Mouse (Mus musculus) midbrain, postnatal 0 days (tissue): ENCODE data around the gene Dlg2. TPM values are rescaled to one million over a fixed set of nuclear protein-coding genes. Genes with fewer than 3 reads are reported as not detected.

Source experiments
- ATAC-seq: fragments of 200-750 bp; cut with Nextera tagmentation; 2 replicates; pipeline ENCODE4 v1.8.0; 2017; ENCODE audit warnings: moderate number of reproducible peaks, mild to moderate bottlenecking, moderate TSS enrichment, moderate library complexity; ENCODE audit not compliant: low FRiP score
- DNase-seq: peaks from one replicate; pipeline ENCODE4 v3.0.0-alpha.2; 2015; ENCODE audit warnings: low spot score
- H3K27ac ChIP-seq: fragments of 300-500 bp; sonication (generic); 2 replicates; pipeline ENCODE4 v1.5.1; 2014; ENCODE audit warnings: low read depth, mild to moderate bottlenecking, low read length, mixed read lengths
- H3K27me3 ChIP-seq: fragments of 300-500 bp; sonication (generic); 2 replicates; pipeline ENCODE4 v1.6.1; 2014; ENCODE audit warnings: low read length, control low read depth, mixed read lengths; ENCODE audit not compliant: insufficient read depth
- H3K36me3 ChIP-seq: fragments of 300-500 bp; sonication (generic); 2 replicates; pipeline ENCODE4 v1.6.1; 2014; ENCODE audit warnings: low read length, control low read depth, mixed read lengths; ENCODE audit not compliant: insufficient read depth
- H3K4me1 ChIP-seq: fragments of 300-500 bp; sonication (generic); 2 replicates; pipeline ENCODE4 v1.6.1; 2014; ENCODE audit warnings: mild to moderate bottlenecking, control low read depth, antibody characterized with exemption, low read length, mixed read lengths; ENCODE audit not compliant: insufficient read depth
- H3K4me2 ChIP-seq: fragments of 300-500 bp; sonication (generic); 2 replicates; pipeline ENCODE4 v1.6.1; 2014; ENCODE audit warnings: low read depth, mild to moderate bottlenecking, low read length, mixed read lengths; ENCODE audit not compliant: poor library complexity, severe bottlenecking
- H3K4me3 ChIP-seq: fragments of 300-500 bp; sonication (generic); 2 replicates; pipeline ENCODE4 v1.5.1; 2014; ENCODE audit warnings: low read depth, mild to moderate bottlenecking, low read length, moderate library complexity
- H3K9ac ChIP-seq: fragments of 300-500 bp; sonication (generic); replicated peaks from 2 replicates; pipeline ENCODE4 v1.6.1; 2014; ENCODE audit warnings: mild to moderate bottlenecking, low read length, moderate library complexity, mixed read lengths; ENCODE audit not compliant: poor library complexity, severe bottlenecking
- H3K9me3 ChIP-seq: fragments of 300-500 bp; sonication (generic); 2 replicates; pipeline ENCODE4 v1.6.1; 2016; ENCODE audit warnings: low read length, control low read depth
- CTCF ChIP-seq: IDR thresholded peaks from 2 replicates; pipeline ENCODE4 v1.5.1; 2016; ENCODE audit warnings: antibody characterized with exemption, mild to moderate bottlenecking
- WGBS: fragments of 180-500 bp; shearing (Covaris S2); extraction: QIAGEN DNeasy Blood & Tissue Kit; methylation state at CpG from one replicate; pipeline ENCODE4 v1.1.7; 2014; 5-methylcytosine and 5-hydroxymethylcytosine counted together
- polyA plus RNA-seq: library from polyadenylated mRNA; unstranded; fragments of >200 nt; fragmentation: Nextera tagmentation; extraction: Ambion mirVana; gene quantifications from 2 replicates; pipeline ENCODE4 v1.2.1, GENCODE M21; 2015
- total RNA-seq: library from RNA; depleted of rRNA; stranded (reverse); fragments of >200 nt; gene quantifications from 2 replicates; pipeline ENCODE4 v1.2.3, GENCODE M21; 2014

The Dlg2 gene
- total and polyA plus RNA-seq, 2 experiments from 2014 or later, result 21.6 to 126 TPM

- DNase-seq, result peak; percentile 77
- ATAC-seq, result peak; percentile 90
- Histone ChIP-seq H3K4me1 (no peaks in the 10 kb centered on the region; the same call in 1 of the 2 replicates), H3K9ac (peak overlapping the region; percentile 62), H3K36me3 (no peaks in the 10 kb centered on the region), H3K27ac (peak overlapping the region; percentile 69), H3K27me3 (no peaks in the 10 kb centered on the region), H3K4me2 (peak overlapping the region; percentile 49), H3K9me3 (no peaks in the 10 kb centered on the region), H3K4me3 (peak overlapping the region; percentile 52)
- 29% methylated on average over 11 of the region's 11 CpGs for WGBS
- TF ChIP-seq CTCF, result no peak; the same call in 1 of the 2 replicates
Observed at GRCm38 (mm10) chr7:92234476-92235202, 1758.2 kb downstream of the Dlg2 start.

- 6% methylated on average over 12 of the region's 12 CpGs for WGBS
Observed at GRCm38 (mm10) chr7:92235541-92236031, 1759.1 kb downstream of the Dlg2 start.

GRCm38 (mm10) chr7:92240908-92241307 lies 1764.4 kb downstream of the Dlg2 start:
- no peak for ATAC-seq
- Histone ChIP-seq H3K36me3 (no peaks in the 10 kb centered on the region), H3K27me3 (no peaks in the 10 kb centered on the region), H3K27ac (no peak overlapping the region), H3K4me3 (no peak overlapping the region), H3K4me1 (no peaks in the 10 kb centered on the region; the same call in 1 of the 2 replicates), H3K9me3 (no peaks in the 10 kb centered on the region), H3K4me2 (no peak overlapping the region), H3K9ac (no peak overlapping the region)
- WGBS, result 87% methylated on average over 2 of the region's 2 CpGs
- DNase-seq, result no peak
- no peak for TF ChIP-seq CTCF

More at GRCm38 (mm10) chr7:92235541-92236031, 1759.1 kb downstream of the Dlg2 start:
- peak overlapping the region; percentile 49 for H3K4me2 ChIP-seq
- peak overlapping the region; percentile 52 for H3K4me3 ChIP-seq
- no peaks in the 10 kb centered on the region; the same call in 1 of the 2 replicates for H3K4me1 ChIP-seq
- H3K9me3 ChIP-seq, result no peaks in the 10 kb centered on the region
- H3K9ac ChIP-seq, result peak overlapping the region; percentile 62
- H3K27me3 ChIP-seq, result no peaks in the 10 kb centered on the region
- ATAC-seq, result peak; percentile 64
- DNase-seq, result peak; percentile 15
- H3K36me3 ChIP-seq, result no peaks in the 10 kb centered on the region
- no peak for TF ChIP-seq CTCF
- peak overlapping the region; percentile 69 for H3K27ac ChIP-seq

GRCm38 (mm10) chr7:92247594-92247993 lies 1771.1 kb downstream of the Dlg2 start:
- Histone ChIP-seq H3K9me3 (no peaks in the 10 kb centered on the region), H3K27ac (no peak overlapping the region), H3K36me3 (no peaks in the 10 kb centered on the region), H3K4me3 (no peak overlapping the region), H3K4me1 (no peaks in the 10 kb centered on the region), H3K9ac (no peak overlapping the region), H3K27me3 (no peaks in the 10 kb centered on the region), H3K4me2 (no peak overlapping the region)
- no peak for TF ChIP-seq CTCF
- WGBS, result 94% methylated on average over 3 of the region's 3 CpGs
- no peak for DNase-seq
- no peak for ATAC-seq

GRCm38 (mm10) chr7:92248619-92249018 lies 1772.1 kb downstream of the Dlg2 start:
- WGBS, result 72% methylated on average over 5 of the region's 5 CpGs
- Histone ChIP-seq H3K36me3 (no peaks in the 10 kb centered on the region), H3K4me3 (no peak overlapping the region), H3K9me3 (no peaks in the 10 kb centered on the region), H3K9ac (no peak overlapping the region), H3K4me1 (no peaks in the 10 kb centered on the region), H3K27ac (no peak overlapping the region), H3K27me3 (no peaks in the 10 kb centered on the region), H3K4me2 (no peak overlapping the region)
- DNase-seq, result no peak
- ATAC-seq, result no peak
- TF ChIP-seq CTCF, result no peak

- ATAC-seq, result no peak
- Histone ChIP-seq H3K27ac (no peak overlapping the region), H3K9ac (no peak overlapping the region)
Observed at GRCm38 (mm10) chr7:92258148-92258547, 1781.7 kb downstream of the Dlg2 start.

More at GRCm38 (mm10) chr7:92258148-92258547, 1781.7 kb downstream of the Dlg2 start:
- H3K4me3 ChIP-seq, result no peak overlapping the region
- no peaks in the 10 kb centered on the region for H3K27me3 ChIP-seq
- no peaks in the 10 kb centered on the region for H3K9me3 ChIP-seq
- no peak for TF ChIP-seq CTCF
- H3K4me2 ChIP-seq, result no peak overlapping the region
- WGBS, result 84% methylated on average over 4 of the region's 4 CpGs
- H3K36me3 ChIP-seq, result no peaks in the 10 kb centered on the region
- DNase-seq, result no peak
- no peaks in the 10 kb centered on the region for H3K4me1 ChIP-seq
